Mouse (Mus musculus) olfactory bulb, adult 2 months (tissue): ENCODE data around the gene Thumpd3. TPM values are rescaled to one million over a fixed set of nuclear protein-coding genes. Genes with fewer than 3 reads are reported as not detected.
A peak's percentile ranks its signal among the peaks of the same experiment; 100 is the strongest.

Source experiments
- H3K27ac ChIP-seq: fragments of 200-500 bp; 2 replicates; pipeline ENCODE4 v1.5.1; 2012; ENCODE audit warnings: low read depth, low read length; ENCODE audit not compliant: insufficient read depth
- H3K4me1 ChIP-seq: fragments of 200-500 bp; 2 replicates; pipeline ENCODE4 v1.6.1; 2012; ENCODE audit warnings: low read length; ENCODE audit not compliant: control insufficient read depth, insufficient read depth
- H3K4me3 ChIP-seq: fragments of 200-500 bp; 2 replicates; pipeline ENCODE4 v1.5.1; 2012; ENCODE audit warnings: mild to moderate bottlenecking, low read depth, low read length, moderate library complexity; ENCODE audit not compliant: insufficient read depth
- CTCF ChIP-seq: fragments of 200-500 bp; IDR thresholded peaks from 2 replicates; pipeline ENCODE4 v1.5.1; 2012; ENCODE audit warnings: low read depth, mild to moderate bottlenecking, low read length, moderate library complexity; ENCODE audit not compliant: insufficient read depth
- POLR2A ChIP-seq: fragments of 200-500 bp; IDR thresholded peaks from 2 replicates; pipeline ENCODE4 v1.6.1; 2012; ENCODE audit warnings: mild to moderate bottlenecking, low read depth, low read length, moderate library complexity; ENCODE audit not compliant: insufficient read depth
- WGBS: fragments of 180-500 bp; shearing (Covaris S2); methylation state at CpG from one replicate; pipeline ENCODE4 v1.1.7; 2018; 5-methylcytosine and 5-hydroxymethylcytosine counted together
- polyA plus RNA-seq: library from polyadenylated mRNA; stranded (reverse); fragments of >200 nt; gene quantifications from 2 replicates; pipeline ENCODE4 v1.2.4, GENCODE M21; 2012; ENCODE audit warnings: low replicate concordance; ENCODE audit not compliant: missing spikeins, insufficient read depth, insufficient read length

The Thumpd3 gene
- polyA plus RNA-seq, 1 experiment, result not detected

GRCm38 (mm10) chr6:113034466-113034865 is 11.6 kb upstream of the Thumpd3 start:
- Histone ChIP-seq H3K27ac (no peak overlapping the region), H3K4me1 (peaks cover 3% of the 10 kb centered on the region; the same call in 1 of the 2 replicates), H3K4me3 (no peak overlapping the region)
- TF ChIP-seq POLR2A (no peak), CTCF (no peak)
- WGBS, result 71% methylated on average over 6 of the region's 6 CpGs

GRCm38 (mm10) chr6:113036463-113037175 is 9.4 kb upstream of the Thumpd3 start:
- H3K4me1 ChIP-seq, result peaks cover 3% of the 10 kb centered on the region; the same call in 1 of the 2 replicates
- H3K27ac ChIP-seq, result no peak overlapping the region
- H3K4me3 ChIP-seq, result no peak overlapping the region
- TF ChIP-seq CTCF (no peak), POLR2A (no peak)
- whole genome bisulfite sequencing, result 88% methylated on average over 4 of the region's 4 CpGs

- peaks cover 3% of the 10 kb centered on the region; the same call in 1 of the 2 replicates for H3K4me1 ChIP-seq
- no peak overlapping the region for H3K27ac ChIP-seq
- no peak overlapping the region for H3K4me3 ChIP-seq
- 10% methylated on average over 19 of the region's 19 CpGs for WGBS
- TF ChIP-seq POLR2A (no peak), CTCF (0 out of 2 replicates have a peak, but pooled peaks have one; percentile 4)
Measured at GRCm38 (mm10) chr6:113037946-113038734, 7.9 kb upstream of the Thumpd3 start.

- 60% methylated on average over 5 of the region's 5 CpGs for WGBS
- H3K4me3 ChIP-seq, result no peak overlapping the region
- no peak for TF ChIP-seq POLR2A
- TF ChIP-seq CTCF, result no peak
- H3K27ac ChIP-seq, result no peak overlapping the region
- H3K4me1 ChIP-seq, result peaks cover 3% of the 10 kb centered on the region; the same call in 1 of the 2 replicates
Measured at GRCm38 (mm10) chr6:113038735-113039058, 7.3 kb upstream of the Thumpd3 start.

GRCm38 (mm10) chr6:113040319-113040718 is 5.7 kb upstream of the Thumpd3 start:
- no peak overlapping the region for H3K4me3 ChIP-seq
- peaks cover 9% of the 10 kb centered on the region for H3K4me1 ChIP-seq
- no peak for TF ChIP-seq CTCF
- TF ChIP-seq POLR2A, result no peak
- H3K27ac ChIP-seq, result no peak overlapping the region
- 87% methylated on average over 2 of the region's 2 CpGs for WGBS

GRCm38 (mm10) chr6:113041215-113041990 is 4.6 kb upstream of the Thumpd3 start:
- H3K4me1 ChIP-seq, result peaks cover 11% of the 10 kb centered on the region
- H3K4me3 ChIP-seq, result no peak overlapping the region
- 87% methylated on average over 11 of the region's 11 CpGs for WGBS
- no peak overlapping the region for H3K27ac ChIP-seq
- TF ChIP-seq CTCF (no peak), POLR2A (no peak)

GRCm38 (mm10) chr6:113045575-113045974 is 450 bp upstream of the Thumpd3 start:
- H3K27ac ChIP-seq, result peak overlapping the region; percentile 81

GRCm38 (mm10) chr6:113047016-113047746 is 1.2 kb downstream of the Thumpd3 start:
- 54% methylated on average over 15 of the region's 15 CpGs for WGBS
- TF ChIP-seq CTCF (no peak), POLR2A (no peak)
- no peak overlapping the region for H3K27ac ChIP-seq

More at GRCm38 (mm10) chr6:113045575-113045974, 450 bp upstream of the Thumpd3 start:
- TF ChIP-seq CTCF, result no peak
- no peak for TF ChIP-seq POLR2A
- peak overlapping the region; percentile 76 for H3K4me3 ChIP-seq
- WGBS, result under 1% methylated on average over 11 of the region's 11 CpGs
- H3K4me1 ChIP-seq, result peaks cover 11% of the 10 kb centered on the region

More at GRCm38 (mm10) chr6:113047016-113047746, 1.2 kb downstream of the Thumpd3 start:
- no peak overlapping the region for H3K4me3 ChIP-seq
- peaks cover 11% of the 10 kb centered on the region for H3K4me1 ChIP-seq
